Mouse (Mus musculus) urinary bladder, postnatal 36 days (tissue): ENCODE measurements at regions not wholly inside any gene's neighbourhood (a gene's known extent, or its start where the extent isn't known, plus 50 kb on each side); places are given as distances from the start of the nearest gene placed in this dataset.

Experiments
- DNase-seq, 2 experiments: peaks; one replicate each; pipeline ENCODE4 v3.0.0; 2022; ENCODE audit warnings: low spot score in 2 of 2, mixed read lengths in 1 of 2

DNA sequence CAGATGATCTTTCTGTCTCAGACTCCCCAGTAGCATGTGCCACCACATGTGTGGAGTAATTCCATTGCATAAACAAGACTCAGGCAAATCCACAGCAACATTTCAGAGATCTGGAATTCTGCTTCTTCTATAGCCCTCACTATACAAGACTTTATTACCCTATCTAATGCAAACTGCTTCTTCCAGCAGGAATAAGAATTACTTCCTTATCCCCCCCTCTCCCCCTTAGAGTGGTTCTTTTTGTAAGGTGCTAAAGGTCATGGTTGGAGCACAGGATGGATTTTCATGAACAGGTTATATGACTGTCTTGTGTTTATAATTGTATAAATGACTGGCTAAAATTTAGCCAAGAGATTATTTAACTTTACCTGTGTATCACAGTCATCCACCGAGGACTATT is 5037.4 kb downstream of the 9330182O14Rik start:
- no peak for DNase-seq

DNA sequence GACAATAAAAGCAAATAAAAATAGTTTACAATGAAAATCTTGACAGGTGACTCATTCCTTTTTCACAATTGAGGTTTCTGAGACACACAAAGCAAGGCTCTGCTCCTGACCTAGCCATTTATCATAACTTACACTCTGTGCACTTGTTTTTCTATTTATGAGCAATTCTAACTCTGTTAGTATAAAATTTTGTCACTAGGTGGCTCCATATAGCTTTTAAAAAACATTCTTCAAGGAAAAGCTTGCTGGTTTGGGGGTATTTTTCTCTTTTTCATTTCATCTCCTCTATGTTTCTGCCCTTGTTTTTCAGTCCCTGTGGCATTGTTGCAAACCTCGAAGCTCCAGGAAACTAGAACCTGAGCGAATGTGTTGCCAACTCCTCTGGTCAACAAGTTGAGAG is 5044.2 kb downstream of the 9330182O14Rik start:
- no peak for DNase-seq

DNA sequence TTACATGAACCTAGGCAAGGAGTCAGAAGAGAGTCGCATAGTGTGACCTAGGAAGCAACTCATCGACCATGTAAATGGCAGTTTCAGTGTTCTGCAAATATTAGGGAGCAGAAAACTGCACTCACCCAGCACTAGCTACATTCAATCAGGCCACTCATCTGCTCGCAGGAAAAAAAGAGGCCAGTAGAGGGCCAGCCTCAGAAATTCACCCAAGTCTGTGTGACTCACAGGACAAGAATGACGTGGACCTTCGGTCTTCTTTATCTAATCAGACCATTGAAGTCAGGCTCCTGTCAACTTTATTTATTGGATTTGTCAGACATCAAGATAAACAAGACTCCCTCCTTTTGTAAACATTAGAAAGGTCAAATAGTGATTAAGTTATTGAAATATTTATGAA is 5046.0 kb downstream of the 9330182O14Rik start:
- DNase-seq: peak in 1 of 2 experiments; percentile 3
